Mouse (Mus musculus) intestine, embryonic 14.5 days (tissue): ENCODE measurements around the gene Tbcd. TPM values are rescaled to one million over a fixed set of nuclear protein-coding genes. Genes with fewer than 3 reads are reported as not detected.

Source experiments
- ATAC-seq: fragments of 200-750 bp; cut with Nextera tagmentation; replicated peaks from 2 replicates; pipeline ENCODE4 v1.8.0; 2017; ENCODE audit warnings: low read depth, moderate number of reproducible peaks, moderate TSS enrichment, moderate library complexity; ENCODE audit not compliant: low FRiP score, low TSS enrichment
- DNase-seq: peaks from one replicate; pipeline ENCODE4 v3.0.0-alpha.2; 2018; ENCODE audit warnings: low spot score
- H3K27ac ChIP-seq: fragments of 300-500 bp; sonication (generic); 2 replicates; pipeline ENCODE4 v1.5.1; 2014; ENCODE audit warnings: low read depth, mild to moderate bottlenecking, control low read depth
- H3K27me3 ChIP-seq: fragments of 300-500 bp; sonication (generic); replicated peaks from 2 replicates; pipeline ENCODE4 v1.6.1; 2014; ENCODE audit warnings: low read length, control low read depth; ENCODE audit not compliant: control insufficient read depth, insufficient read depth
- H3K36me3 ChIP-seq: fragments of 300-500 bp; sonication (generic); 2 replicates; pipeline ENCODE4 v1.6.1; 2014; ENCODE audit warnings: low read length, control low read depth; ENCODE audit not compliant: control insufficient read depth, insufficient read depth
- H3K4me1 ChIP-seq: fragments of 300-500 bp; sonication (generic); replicated peaks from 2 replicates; pipeline ENCODE4 v1.6.1; 2014; ENCODE audit warnings: low read length, control low read depth, mixed read lengths; ENCODE audit not compliant: control insufficient read depth, insufficient read depth
- H3K4me2 ChIP-seq: fragments of 300-500 bp; sonication (generic); 2 replicates; pipeline ENCODE4 v1.6.1; 2014; ENCODE audit warnings: low read length
- H3K4me3 ChIP-seq: fragments of 300-500 bp; sonication (generic); 2 replicates; pipeline ENCODE4 v1.5.1; 2014; ENCODE audit warnings: low read depth, low read length, control low read depth, mixed read lengths
- H3K9ac ChIP-seq: fragments of 300-500 bp; sonication (generic); 2 replicates; pipeline ENCODE4 v1.6.1; 2014; ENCODE audit warnings: mild to moderate bottlenecking, low read length
- H3K9me3 ChIP-seq: fragments of 300-500 bp; sonication (generic); 2 replicates; pipeline ENCODE4 v1.6.1; 2016; ENCODE audit warnings: low read length, control low read depth; ENCODE audit not compliant: control insufficient read depth
- WGBS: fragments of 180-500 bp; shearing (Covaris S2); extraction: QIAGEN DNeasy Blood & Tissue Kit; methylation state at CpG from one replicate; pipeline ENCODE4 v1.1.7; 2014; 5-methylcytosine and 5-hydroxymethylcytosine counted together
- polyA plus RNA-seq: library from polyadenylated mRNA; unstranded; fragments of >200 nt; fragmentation: Nextera tagmentation; extraction: Ambion mirVana; gene quantifications from 2 replicates; pipeline ENCODE4 v1.2.1, GENCODE M21; 2014

Tbcd gene
- polyA plus RNA-seq, 1 experiment from 2014 or later = 41.7 TPM

DNA sequence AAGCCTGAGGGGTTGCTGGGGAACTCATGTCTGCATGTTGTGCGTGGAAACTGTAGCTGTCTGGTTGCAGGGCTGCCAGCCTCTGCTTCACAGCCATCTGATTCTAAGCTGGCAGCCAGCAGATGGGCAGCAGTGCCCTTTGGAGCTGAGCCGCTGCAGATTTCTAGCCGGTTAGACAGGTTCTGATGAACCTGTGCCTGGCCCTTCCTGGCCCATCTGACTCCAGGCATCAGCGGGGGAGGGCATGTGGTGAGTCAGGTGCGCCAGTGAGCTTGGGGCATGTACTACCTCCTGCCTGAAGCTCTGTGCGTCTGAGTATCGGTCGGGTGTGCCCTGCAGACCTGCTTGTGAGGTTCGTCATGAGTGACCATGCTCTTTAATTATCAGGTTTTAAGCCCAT is 92.2 kb downstream of the Tbcd start:
- Histone ChIP-seq H3K9ac (no peak overlapping the region), H3K27me3 (no peaks in the 10 kb centered on the region), H3K36me3 (peaks cover 12% of the 10 kb centered on the region), H3K27ac (peak overlapping the region; percentile 69), H3K4me2 (no peak overlapping the region), H3K4me1 (peaks cover 16% of the 10 kb centered on the region), H3K9me3 (no peaks in the 10 kb centered on the region), H3K4me3 (no peak overlapping the region)
- ATAC-seq (peak; percentile 81), DNase-seq (no peak)
- WGBS = 72% methylated on average over 9 of the region's 9 CpGs

- H3K4me3 ChIP-seq = no peak overlapping the region
- H3K4me1 ChIP-seq = peaks cover 24% of the 10 kb centered on the region
- no peak overlapping the region for H3K9ac ChIP-seq
- H3K36me3 ChIP-seq = peaks cover 12% of the 10 kb centered on the region
- 42% methylated on average over 7 of the region's 7 CpGs for WGBS
- no peak overlapping the region for H3K4me2 ChIP-seq
- DNase-seq = no peak
- no peaks in the 10 kb centered on the region for H3K27me3 ChIP-seq
- ATAC-seq = no peak
- H3K27ac ChIP-seq = peak overlapping the region; percentile 47; the same call in 1 of the 2 replicates
- no peaks in the 10 kb centered on the region for H3K9me3 ChIP-seq
Observed at GRCm38 (mm10) chr11:121544755-121545397, 93.1 kb downstream of the Tbcd start.

GRCm38 (mm10) chr11:121545398-121546034 is 93.8 kb downstream of the Tbcd start:
- no peak overlapping the region for H3K4me3 ChIP-seq
- H3K27ac ChIP-seq = no peak overlapping the region
- 79% methylated on average over 3 of the region's 3 CpGs for WGBS
- DNase-seq (no peak), ATAC-seq (no peak)
- H3K9ac ChIP-seq = no peak overlapping the region
- H3K27me3 ChIP-seq = no peaks in the 10 kb centered on the region
- H3K4me2 ChIP-seq = no peak overlapping the region
- H3K4me1 ChIP-seq = peaks cover 31% of the 10 kb centered on the region
- no peaks in the 10 kb centered on the region for H3K9me3 ChIP-seq
- H3K36me3 ChIP-seq = peaks cover 12% of the 10 kb centered on the region

GRCm38 (mm10) chr11:121547234-121547633 is 95.5 kb downstream of the Tbcd start:
- peaks cover 6% of the 10 kb centered on the region; the same call in 1 of the 2 replicates for H3K36me3 ChIP-seq
- no peak overlapping the region for H3K4me3 ChIP-seq
- WGBS = 77% methylated on average over 5 of the region's 5 CpGs
- no peak overlapping the region for H3K27ac ChIP-seq
- peaks cover 36% of the 10 kb centered on the region for H3K4me1 ChIP-seq
- no peak overlapping the region for H3K4me2 ChIP-seq
- no peaks in the 10 kb centered on the region for H3K27me3 ChIP-seq
- no peaks in the 10 kb centered on the region for H3K9me3 ChIP-seq
- DNase-seq = no peak
- ATAC-seq = no peak
- H3K9ac ChIP-seq = no peak overlapping the region

DNA sequence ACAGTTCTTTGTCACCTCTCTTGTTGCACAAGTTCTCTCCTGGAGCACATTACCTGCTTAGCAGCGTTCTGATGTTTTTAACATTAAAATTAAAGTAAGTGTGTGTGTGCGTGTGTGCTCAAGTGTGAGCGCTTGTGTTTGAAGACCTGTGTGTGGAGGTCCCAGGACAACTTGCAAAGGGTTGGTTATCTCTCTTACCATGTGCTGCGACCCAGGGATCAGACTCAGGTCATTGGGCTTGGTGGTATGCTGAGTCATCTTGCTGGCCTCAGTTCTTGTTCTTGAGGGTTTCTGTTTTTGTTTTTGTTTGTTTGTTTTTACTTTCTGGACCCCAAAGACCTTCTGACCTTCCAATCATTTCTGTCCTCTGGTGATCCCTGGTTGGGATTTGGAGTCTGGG is 96.2 kb downstream of the Tbcd start:
- H3K27me3 ChIP-seq = no peaks in the 10 kb centered on the region
- peaks cover 4% of the 10 kb centered on the region; the same call in 1 of the 2 replicates for H3K36me3 ChIP-seq
- ATAC-seq (no peak), DNase-seq (no peak)
- H3K4me1 ChIP-seq = peaks cover 36% of the 10 kb centered on the region
- H3K4me3 ChIP-seq = no peak overlapping the region
- H3K27ac ChIP-seq = no peak overlapping the region
- H3K9ac ChIP-seq = no peak overlapping the region
- H3K9me3 ChIP-seq = no peaks in the 10 kb centered on the region
- no peak overlapping the region for H3K4me2 ChIP-seq
- 93% methylated on average over 4 of the region's 4 CpGs for WGBS

DNA sequence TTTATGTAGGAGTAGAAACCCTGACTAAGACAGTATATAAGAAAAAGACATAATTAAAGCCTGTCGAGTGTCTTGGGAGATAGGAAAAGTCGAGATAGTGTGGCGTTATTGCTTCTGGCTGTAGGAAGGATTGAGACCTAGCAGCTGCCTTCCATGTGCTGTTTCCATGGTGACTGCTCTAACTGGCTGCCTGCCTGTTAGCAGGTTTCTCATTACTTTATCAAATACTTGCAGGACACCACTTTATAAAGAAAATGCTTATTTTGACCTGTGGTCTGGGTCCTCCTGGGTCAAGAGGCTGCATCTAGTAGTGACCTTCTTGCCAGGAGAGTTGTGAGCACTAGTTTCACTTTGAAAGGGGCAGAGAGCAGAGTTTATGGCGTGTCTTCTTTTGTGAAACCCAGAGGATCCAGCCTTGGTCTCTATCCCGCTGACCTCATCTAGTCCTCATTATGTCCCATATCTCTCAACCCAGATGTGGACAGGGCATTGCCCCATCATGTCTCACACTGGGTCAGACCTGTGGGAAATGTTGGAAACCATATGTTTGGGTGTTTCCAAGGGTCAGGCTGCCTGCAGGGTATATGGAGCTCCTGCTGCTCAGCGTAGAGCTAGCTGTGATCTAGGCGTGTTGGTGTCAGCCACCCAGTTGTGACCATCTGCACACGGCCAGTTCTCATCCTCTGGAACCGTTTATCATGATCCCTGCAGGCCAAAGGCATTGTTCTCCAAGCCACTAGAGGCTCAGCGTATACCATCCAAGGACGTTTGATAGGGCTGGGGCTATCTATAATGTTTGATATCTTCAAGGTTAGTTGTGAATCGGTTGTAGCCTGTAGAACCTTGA is 97.5 kb downstream of the Tbcd start:
- Histone ChIP-seq H3K9me3 (no peaks in the 10 kb centered on the region), H3K4me2 (no peak overlapping the region), H3K9ac (no peak overlapping the region), H3K27ac (peak overlapping the region; percentile 5; the same call in 1 of the 2 replicates), H3K4me1 (peaks cover 28% of the 10 kb centered on the region), H3K27me3 (no peaks in the 10 kb centered on the region), H3K4me3 (no peak overlapping the region), H3K36me3 (no peaks in the 10 kb centered on the region)
- DNase-seq (no peak), ATAC-seq (0 out of 2 replicates have a peak, but pooled peaks have one; percentile 5)
- 67% methylated on average over 12 of the region's 12 CpGs for WGBS

GRCm38 (mm10) chr11:121549843-121550647 is 98.3 kb downstream of the Tbcd start:
- peaks cover 22% of the 10 kb centered on the region for H3K4me1 ChIP-seq
- H3K4me2 ChIP-seq = no peak overlapping the region
- no peaks in the 10 kb centered on the region for H3K36me3 ChIP-seq
- H3K27ac ChIP-seq = peak overlapping the region; percentile 39
- WGBS = 58% methylated on average over 17 of the region's 17 CpGs
- H3K9me3 ChIP-seq = no peaks in the 10 kb centered on the region
- ATAC-seq = 0 out of 2 replicates have a peak, but pooled peaks have one; percentile 32
- no peak overlapping the region for H3K4me3 ChIP-seq
- no peak for DNase-seq
- H3K9ac ChIP-seq = no peak overlapping the region
- no peaks in the 10 kb centered on the region for H3K27me3 ChIP-seq

DNA sequence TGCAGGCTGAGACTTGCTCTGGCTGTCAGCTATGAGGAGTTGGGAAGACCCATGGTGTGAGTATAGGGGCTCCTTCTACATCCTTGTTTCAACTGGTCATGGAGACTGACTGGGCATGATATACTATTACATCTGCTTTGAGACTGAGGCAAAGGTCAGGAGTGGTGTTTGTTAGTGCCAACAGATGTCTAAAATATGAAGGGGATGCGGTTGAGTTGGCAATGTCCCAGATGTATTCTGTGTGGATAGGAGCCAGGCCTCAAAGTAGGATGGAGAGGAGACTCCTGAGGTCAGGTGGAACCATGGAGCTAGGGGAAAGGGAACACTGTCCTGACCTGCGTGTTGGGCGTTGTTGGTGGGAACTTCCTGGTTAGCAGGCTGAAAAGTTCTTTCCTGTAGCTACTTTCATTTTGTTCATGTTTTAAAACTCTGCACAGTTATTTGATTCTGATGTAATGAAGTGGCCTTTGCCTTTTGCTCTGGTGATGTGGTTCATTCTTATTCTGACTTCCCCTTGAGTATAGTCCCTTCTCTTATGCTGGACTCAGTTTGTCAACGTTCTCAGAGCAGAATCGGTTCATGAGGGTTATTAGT is 99.6 kb downstream of the Tbcd start:
- no peaks in the 10 kb centered on the region for H3K27me3 ChIP-seq
- DNase-seq (no peak), ATAC-seq (no peak)
- H3K36me3 ChIP-seq = no peaks in the 10 kb centered on the region
- no peaks in the 10 kb centered on the region for H3K9me3 ChIP-seq
- no peak overlapping the region for H3K4me2 ChIP-seq
- H3K9ac ChIP-seq = no peak overlapping the region
- H3K4me1 ChIP-seq = peaks cover 22% of the 10 kb centered on the region
- H3K27ac ChIP-seq = no peak overlapping the region
- 84% methylated on average over 5 of the region's 5 CpGs for WGBS
- no peak overlapping the region for H3K4me3 ChIP-seq
